In the genomic region with DNA sequence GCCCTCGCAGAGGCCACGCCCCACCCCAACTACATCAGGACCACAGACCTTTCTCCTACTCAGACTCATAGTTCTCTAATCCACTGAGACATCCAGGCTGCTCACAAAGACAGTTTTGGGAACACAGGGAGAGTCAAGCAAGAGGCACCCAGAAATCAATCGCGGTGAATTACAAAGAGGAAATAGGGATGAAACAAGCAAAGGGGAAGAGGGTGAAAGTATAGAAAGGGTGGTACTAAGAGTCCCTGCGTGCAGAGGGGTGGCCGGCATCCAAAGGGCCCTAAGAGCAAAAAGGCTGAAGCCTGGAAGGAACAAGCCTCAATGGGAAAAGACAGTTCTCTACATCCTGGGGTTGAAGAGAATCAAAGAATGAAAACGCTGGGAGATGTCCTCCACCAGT, we compare ENCODE assay signal across 8 mouse cellular contexts. TPM values are rescaled to one million over a fixed set of nuclear protein-coding genes. Genes with fewer than 3 reads are reported as not detected.
A peak's percentile ranks its signal among the peaks of the same experiment; 100 is the strongest.
DNase-seq lines count a peak whose midpoint lies in the region; ATAC-seq and TF ChIP-seq lines count a peak whose summit lies in the region.

No protein-coding gene starts in this region.

- no peak overlapping the region for H3K9ac ChIP-seq in lung, embryonic 14.5 days
- no peak overlapping the region for H3K9ac ChIP-seq in forebrain, embryonic 14.5 days (ENCODE audit: low read length)
- no peak overlapping the region for H3K9ac ChIP-seq in neural tube, embryonic 12.5 days

- H3K4me3 ChIP-seq in lung, embryonic 14.5 days (ENCODE audit: low read depth, low read length), result no peak overlapping the region
- no peak overlapping the region for H3K4me3 ChIP-seq in forebrain, embryonic 14.5 days (ENCODE audit: low read depth, low read length)
- peak overlapping the region; percentile 90; the same call in 1 of the 2 replicates for H3K4me3 ChIP-seq in limb, embryonic 10.5 days
- H3K4me3 ChIP-seq in neural tube, embryonic 12.5 days, result no peak overlapping the region

- H3K27ac ChIP-seq in lung, embryonic 14.5 days (ENCODE audit: low read depth), result no peak overlapping the region
- H3K27ac ChIP-seq in forebrain, embryonic 14.5 days (ENCODE audit: low read depth, low read length), result no peak overlapping the region
- no peak overlapping the region for H3K27ac ChIP-seq in limb, embryonic 10.5 days
- no peak overlapping the region for H3K27ac ChIP-seq in neural tube, embryonic 12.5 days

- no peak for DNase-seq in lung, embryonic 14.5 days
- no peak for DNase-seq in lung, postnatal 36 days
- DNase-seq in forebrain, embryonic 14.5 days (ENCODE audit: low spot score), result no peak
- no peak for DNase-seq in limb, embryonic 10.5 days (ENCODE audit: low spot score)
- no peak for DNase-seq in kidney, adult 8-10 months
- no peak for DNase-seq in frontal cortex, postnatal 10 days (ENCODE audit: low spot score in 2 of 2)

- H3K36me3 ChIP-seq in lung, embryonic 14.5 days (ENCODE audit: insufficient read depth), result no peaks in the 10 kb centered on the region
- no peaks in the 10 kb centered on the region for H3K36me3 ChIP-seq in forebrain, embryonic 14.5 days (ENCODE audit: control insufficient read depth, insufficient read depth, low read length)
- 0 out of 2 replicates have a peak, but pooled peaks cover 4% of the 10 kb centered on the region for H3K36me3 ChIP-seq in limb, embryonic 10.5 days
- no peaks in the 10 kb centered on the region for H3K36me3 ChIP-seq in neural tube, embryonic 12.5 days

- TF ChIP-seq CTCF in lung, embryonic 14.5 days (IDR thresholded peaks at IDR 0.05; ENCODE audit: low read depth), result no peak

- H3K27me3 ChIP-seq in lung, embryonic 14.5 days (ENCODE audit: insufficient read depth, low read length), result peaks cover 9% of the 10 kb centered on the region
- H3K27me3 ChIP-seq in forebrain, embryonic 14.5 days (replicated peaks; ENCODE audit: control insufficient read depth, insufficient read depth, low read length), result peaks cover 2% of the 10 kb centered on the region; the same call in 1 of the 2 replicates
- peaks cover 62% of the 10 kb centered on the region for H3K27me3 ChIP-seq in limb, embryonic 10.5 days (ENCODE audit: low read depth, poor library complexity, severe bottlenecking)
- peaks cover 24% of the 10 kb centered on the region for H3K27me3 ChIP-seq in neural tube, embryonic 12.5 days (replicated peaks)

- peak overlapping the region; percentile 91 for H3K4me2 ChIP-seq in lung, embryonic 14.5 days
- H3K4me2 ChIP-seq in forebrain, embryonic 14.5 days (ENCODE audit: low read length), result peak overlapping the region; percentile 96
- peak overlapping the region; percentile 99; the same call in 1 of the 2 replicates for H3K4me2 ChIP-seq in neural tube, embryonic 12.5 days (replicated peaks)

- peaks cover 10% of the 10 kb centered on the region; the same call in 1 of the 2 replicates for H3K4me1 ChIP-seq in lung, embryonic 14.5 days (ENCODE audit: insufficient read depth)
- H3K4me1 ChIP-seq in forebrain, embryonic 14.5 days (ENCODE audit: control insufficient read depth, insufficient read depth, low read length), result peaks cover 17% of the 10 kb centered on the region; the same call in 1 of the 2 replicates
- peaks cover 44% of the 10 kb centered on the region for H3K4me1 ChIP-seq in limb, embryonic 10.5 days
- H3K4me1 ChIP-seq in neural tube, embryonic 12.5 days, result peaks cover 40% of the 10 kb centered on the region

- no peaks in the 10 kb centered on the region for H3K9me3 ChIP-seq in lung, embryonic 14.5 days (ENCODE audit: low read depth, low read length)
- H3K9me3 ChIP-seq in forebrain, embryonic 14.5 days (replicated peaks; ENCODE audit: control insufficient read depth, low read length), result no peaks in the 10 kb centered on the region
- H3K9me3 ChIP-seq in limb, embryonic 10.5 days (replicated peaks), result no peaks in the 10 kb centered on the region
- no peaks in the 10 kb centered on the region for H3K9me3 ChIP-seq in neural tube, embryonic 12.5 days

- WGBS in lung, embryonic 14.5 days, result 9% methylated on average over 7 of the region's 7 CpGs
- 8% methylated on average over 7 of the region's 7 CpGs for WGBS in forebrain, embryonic 14.5 days
- WGBS in limb, embryonic 10.5 days, result 8% methylated on average over 7 of the region's 7 CpGs
- WGBS in neural tube, embryonic 12.5 days, result 4% methylated on average over 7 of the region's 7 CpGs

- no peak for ATAC-seq in lung, embryonic 14.5 days (ENCODE audit: insufficient read depth)
- no peak for ATAC-seq in forebrain, embryonic 14.5 days
- no peak for ATAC-seq in neural tube, embryonic 12.5 days (ENCODE audit: low FRiP score, low read depth)
- no peak for ATAC-seq in frontal cortex, adult (ENCODE audit: low TSS enrichment)

RNA-seq across cellular contexts. Expression of a gene that starts 0.9 kb away (rescaled TPM):
- polyA plus RNA-seq in lung, embryonic 14.5 days (2014; fragmentation: Nextera tagmentation; extraction: Ambion mirVana), result 24.3 and 25.0 TPM in 2 replicates
- polyA plus RNA-seq in forebrain, embryonic 14.5 days (2014; fragmentation: Nextera tagmentation; extraction: Ambion mirVana), result 32.1 and 33.7 TPM in 2 replicates
- 16.1 and 16.3 TPM in 2 replicates for polyA plus RNA-seq in limb, embryonic 10.5 days (2016; fragmentation: Nextera tagmentation; extraction: Ambion mirVana)
- 25.2 and 25.4 TPM in 2 replicates for polyA plus RNA-seq in neural tube, embryonic 12.5 days (2016; fragmentation: Nextera tagmentation; extraction: Ambion mirVana)

RNA-seq across cellular contexts. Expression of a gene that starts 16.4 kb away (rescaled TPM):
- polyA plus RNA-seq in lung, embryonic 14.5 days (2014; fragmentation: Nextera tagmentation; extraction: Ambion mirVana), result 1.3 and 1.5 TPM in 2 replicates
- polyA plus RNA-seq in forebrain, embryonic 14.5 days (2014; fragmentation: Nextera tagmentation; extraction: Ambion mirVana), result 0.48 and 0.57 TPM in 2 replicates
- polyA plus RNA-seq in limb, embryonic 10.5 days (2016; fragmentation: Nextera tagmentation; extraction: Ambion mirVana), result 0.28 and 0.36 TPM in 2 replicates
- polyA plus RNA-seq in neural tube, embryonic 12.5 days (2016; fragmentation: Nextera tagmentation; extraction: Ambion mirVana), result 0.41 and 1.1 TPM in 2 replicates

RNA-seq across cellular contexts. Expression of a gene that starts 17.8 kb away (rescaled TPM):
- 0.50 and 0.55 TPM in 2 replicates for polyA plus RNA-seq in lung, embryonic 14.5 days (2014; fragmentation: Nextera tagmentation; extraction: Ambion mirVana)
- polyA plus RNA-seq in forebrain, embryonic 14.5 days (2014; fragmentation: Nextera tagmentation; extraction: Ambion mirVana), result 1.0 and 1.2 TPM in 2 replicates
- polyA plus RNA-seq in limb, embryonic 10.5 days (2016; fragmentation: Nextera tagmentation; extraction: Ambion mirVana), result 0.05 and 0.08 TPM in 2 replicates
- polyA plus RNA-seq in neural tube, embryonic 12.5 days (2016; fragmentation: Nextera tagmentation; extraction: Ambion mirVana), result 1.6 and 1.9 TPM in 2 replicates

RNA-seq across cellular contexts. Expression of a gene that starts 27.9 kb away (rescaled TPM):
- polyA plus RNA-seq in lung, embryonic 14.5 days (2014; fragmentation: Nextera tagmentation; extraction: Ambion mirVana), result not detected in 2 replicates
- polyA plus RNA-seq in forebrain, embryonic 14.5 days (2014; fragmentation: Nextera tagmentation; extraction: Ambion mirVana), result not detected in 2 replicates
- not detected in 2 replicates for polyA plus RNA-seq in limb, embryonic 10.5 days (2016; fragmentation: Nextera tagmentation; extraction: Ambion mirVana)
- polyA plus RNA-seq in neural tube, embryonic 12.5 days (2016; fragmentation: Nextera tagmentation; extraction: Ambion mirVana), result not detected in 2 replicates

RNA-seq across cellular contexts. Expression of a gene that starts 34.9 kb away (rescaled TPM):
- polyA plus RNA-seq in lung, embryonic 14.5 days (2014; fragmentation: Nextera tagmentation; extraction: Ambion mirVana), result 0.59 and 0.64 TPM in 2 replicates
- polyA plus RNA-seq in forebrain, embryonic 14.5 days (2014; fragmentation: Nextera tagmentation; extraction: Ambion mirVana), result 18.0 and 24.5 TPM in 2 replicates
- polyA plus RNA-seq in limb, embryonic 10.5 days (2016; fragmentation: Nextera tagmentation; extraction: Ambion mirVana), result 0.04 and 0.11 TPM in 2 replicates
- 21.7 and 24.0 TPM in 2 replicates for polyA plus RNA-seq in neural tube, embryonic 12.5 days (2016; fragmentation: Nextera tagmentation; extraction: Ambion mirVana)
